Mouse (Mus musculus) layer of hippocampus, adult 18-20 months (tissue): ENCODE data around the gene Opalin. TPM values are rescaled to one million over a fixed set of nuclear protein-coding genes. Genes with fewer than 3 reads are reported as not detected.

ENCODE experiments used
- DNase-seq, 2 experiments: peaks; one replicate each; pipeline ENCODE4 v3.0.0; 2022; ENCODE audit warnings: low spot score in 2 of 2
- total RNA-seq, 2 experiments: library from RNA; stranded (reverse); gene quantifications; 2 replicates each; pipeline ENCODE4 v1.2.3; 2021

Gene Opalin
- total RNA-seq, 2 experiments from 2014 or later, result 6.1 to 9.4 TPM

GRCm38 (mm10) chr19:41081589-41081988 is 4.7 kb upstream of the Opalin start:
- no peak for DNase-seq

GRCm38 (mm10) chr19:41073746-41074455 is 3.0 kb downstream of the Opalin start:
- peak in 1 of 2 experiments; percentile 47 for DNase-seq

- DNase-seq, result peak; percentile 86 to 96
Measured at GRCm38 (mm10) chr19:41071500-41071899, 5.4 kb downstream of the Opalin start.

- DNase-seq, result no peak
Measured at GRCm38 (mm10) chr19:41054702-41055101, 22.2 kb downstream of the Opalin start.

- DNase-seq, result no peak
Measured at GRCm38 (mm10) chr19:41053530-41053929, 23.4 kb downstream of the Opalin start.

- no peak for DNase-seq
Measured at GRCm38 (mm10) chr19:41052247-41052646, 24.7 kb downstream of the Opalin start.

GRCm38 (mm10) chr19:41051714-41052113 is 25.2 kb downstream of the Opalin start:
- no peak for DNase-seq

- DNase-seq, result no peak
Measured at GRCm38 (mm10) chr19:41048187-41048559, 28.7 kb downstream of the Opalin start.

GRCm38 (mm10) chr19:41047437-41048186 is 29.3 kb downstream of the Opalin start:
- peak in 1 of 2 experiments; percentile 44 for DNase-seq

- DNase-seq, result no peak
Measured at GRCm38 (mm10) chr19:41045091-41045770, 31.7 kb downstream of the Opalin start.

- DNase-seq, result no peak
Measured at GRCm38 (mm10) chr19:41039110-41039509, 37.8 kb downstream of the Opalin start.

- peak in 1 of 2 experiments; percentile 46 for DNase-seq
Measured at GRCm38 (mm10) chr19:41035809-41036551, 40.9 kb downstream of the Opalin start.

GRCm38 (mm10) chr19:41031869-41032268 is 45.0 kb downstream of the Opalin start:
- DNase-seq, result peak in 1 of 2 experiments; percentile 30

- DNase-seq, result no peak
Measured at GRCm38 (mm10) chr19:41031009-41031408, 45.9 kb downstream of the Opalin start.

- no peak for DNase-seq
Measured at GRCm38 (mm10) chr19:41030161-41030560, 46.8 kb downstream of the Opalin start.

GRCm38 (mm10) chr19:41029219-41029618 is 47.7 kb downstream of the Opalin start, which contains the start of gene Dntt:
Dntt (plus strand) TSS chr19:41029275.
- no peak for DNase-seq

- no peak for DNase-seq
Measured at GRCm38 (mm10) chr19:41027601-41028000, 49.3 kb downstream of the Opalin start.

- no peak for DNase-seq
Measured at GRCm38 (mm10) chr19:41027024-41027423, 49.9 kb downstream of the Opalin start.

GRCm38 (mm10) chr19:41026551-41026950 is 50.4 kb downstream of the Opalin start:
- DNase-seq, result no peak

- no peak for DNase-seq
Measured at GRCm38 (mm10) chr19:41022244-41022643, 54.7 kb downstream of the Opalin start.

GRCm38 (mm10) chr19:41020537-41020936 is 56.4 kb downstream of the Opalin start:
- DNase-seq, result no peak
